8 mouse cellular contexts compared by ENCODE assay signal in the genomic region with DNA sequence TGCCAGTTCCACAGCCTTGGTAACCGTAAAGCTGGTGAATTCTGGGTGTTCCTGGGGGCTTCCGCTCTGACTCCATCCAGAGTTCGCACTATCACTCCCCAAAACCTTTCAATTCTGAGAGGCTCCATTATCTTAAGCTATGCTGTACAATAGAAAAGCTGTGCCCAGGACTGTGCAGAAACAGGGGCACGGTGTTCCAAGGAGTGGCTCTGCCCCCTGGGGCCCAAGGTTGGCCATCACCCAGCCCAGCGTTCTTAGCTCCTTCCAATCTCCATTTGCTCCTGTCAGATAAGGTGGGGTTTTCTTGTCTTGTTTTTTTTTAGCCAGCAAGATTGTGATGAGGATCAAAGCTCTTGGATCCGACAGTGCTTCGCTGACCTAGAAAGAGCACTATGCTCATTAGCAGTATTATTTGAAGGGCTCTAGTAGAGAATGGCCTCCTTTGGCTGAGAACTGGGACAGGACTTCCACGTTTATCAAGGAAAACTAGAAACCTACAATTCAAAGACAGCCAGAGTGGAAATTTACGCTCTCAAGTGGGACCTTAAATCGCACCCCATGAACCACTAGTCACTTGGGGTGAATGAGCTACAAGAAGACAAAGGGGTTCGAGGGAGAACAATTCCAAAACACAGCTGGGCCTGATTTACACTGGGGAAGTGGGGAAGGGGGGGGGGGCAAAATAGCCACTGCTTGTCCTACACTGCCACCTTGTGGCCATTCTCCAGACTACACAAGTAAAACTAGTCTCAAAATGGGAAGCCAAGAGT. TPM values are rescaled to one million over a fixed set of nuclear protein-coding genes. Genes with fewer than 3 reads are reported as not detected.
DNase-seq lines count a peak whose midpoint lies in the region; ATAC-seq and TF ChIP-seq lines count a peak whose summit lies in the region.

No protein-coding gene starts in this region.

- WGBS in cerebellum, adult 2 months, result 41% methylated on average over 11 of the region's 11 CpGs
- 46% methylated on average over 11 of the region's 11 CpGs for WGBS in forebrain, embryonic 12.5 days
- 51% methylated on average over 11 of the region's 11 CpGs for WGBS in kidney, embryonic 16.5 days
- WGBS in small intestine, adult 2 months, result 47% methylated on average over 11 of the region's 11 CpGs

- no peak overlapping the region for H3K9ac ChIP-seq in forebrain, embryonic 12.5 days
- H3K9ac ChIP-seq in kidney, embryonic 16.5 days (replicated peaks; ENCODE audit: low read length), result 0 out of 2 replicates have a peak overlapping the region, but pooled peaks have one; percentile 1

- peak; percentile 47; the same call in 1 of the 2 replicates for TF ChIP-seq CTCF in cerebellum, adult 2 months (IDR thresholded peaks at IDR 0.05; ENCODE audit: borderline replicate concordance, insufficient read depth, low read depth, low read length)
- TF ChIP-seq CTCF in small intestine, adult 2 months (IDR thresholded peaks at IDR 0.05; ENCODE audit: extremely low read depth, insufficient read length, insufficient replicate concordance, low read depth, low read length), result peak; percentile 61; the same call in 1 of the 2 replicates

- ATAC-seq in forebrain, embryonic 12.5 days (ENCODE audit: low FRiP score), result peak; percentile 53; the same call in 1 of the 2 replicates
- no peak for ATAC-seq in kidney, embryonic 16.5 days (ENCODE audit: low FRiP score, low TSS enrichment)

- TF ChIP-seq POLR2A in cerebellum, adult 2 months (IDR thresholded peaks at IDR 0.05; ENCODE audit: borderline replicate concordance, insufficient read depth, low read length), result no peak
- no peak for TF ChIP-seq POLR2A in small intestine, adult 2 months (IDR thresholded peaks at IDR 0.05; ENCODE audit: low read depth, low read length)

- peak in 1 of 2 experiments; percentile 30 for DNase-seq in cerebellum, adult 2 months
- no peak for DNase-seq in cerebellum, adult 11 months
- DNase-seq in urinary bladder, postnatal 25 days (ENCODE audit: low spot score), result peak; percentile 52
- no peak for DNase-seq in urinary bladder, postnatal 10 days (ENCODE audit: low spot score)
- peak; percentile 66 for DNase-seq in lung, postnatal 10 days

- no peak overlapping the region for H3K4me3 ChIP-seq in cerebellum, adult 2 months (replicated peaks; ENCODE audit: insufficient read depth, low read depth, low read length)
- no peak overlapping the region for H3K4me3 ChIP-seq in forebrain, embryonic 12.5 days (replicated peaks)
- H3K4me3 ChIP-seq in kidney, embryonic 16.5 days (ENCODE audit: low read length), result no peak overlapping the region
- no peak overlapping the region for H3K4me3 ChIP-seq in small intestine, adult 2 months (ENCODE audit: low read depth, low read length)

- no peaks in the 10 kb centered on the region for H3K27me3 ChIP-seq in cerebellum, adult 2 months (ENCODE audit: control insufficient read depth, insufficient read depth, low read length)
- no peaks in the 10 kb centered on the region for H3K27me3 ChIP-seq in forebrain, embryonic 12.5 days
- no peaks in the 10 kb centered on the region for H3K27me3 ChIP-seq in kidney, embryonic 16.5 days (ENCODE audit: insufficient read depth, low read length)
- no peaks in the 10 kb centered on the region for H3K27me3 ChIP-seq in small intestine, adult 2 months (ENCODE audit: control insufficient read depth, insufficient read depth, low read length)

- no peaks in the 10 kb centered on the region for H3K9me3 ChIP-seq in forebrain, embryonic 12.5 days
- H3K9me3 ChIP-seq in kidney, embryonic 16.5 days (ENCODE audit: low read length), result no peaks in the 10 kb centered on the region

- H3K27ac ChIP-seq in cerebellum, adult 2 months (ENCODE audit: insufficient read depth, low read length), result no peak overlapping the region
- H3K27ac ChIP-seq in forebrain, embryonic 12.5 days, result no peak overlapping the region
- H3K27ac ChIP-seq in kidney, embryonic 16.5 days (ENCODE audit: low read length), result no peak overlapping the region
- H3K27ac ChIP-seq in small intestine, adult 2 months (ENCODE audit: insufficient read depth, low read depth, low read length), result no peak overlapping the region

- no peaks in the 10 kb centered on the region for H3K36me3 ChIP-seq in forebrain, embryonic 12.5 days (replicated peaks)
- no peaks in the 10 kb centered on the region for H3K36me3 ChIP-seq in kidney, embryonic 16.5 days (ENCODE audit: insufficient read depth, low read length)
- H3K36me3 ChIP-seq in small intestine, adult 2 months (ENCODE audit: control insufficient read depth, insufficient read depth, low read length), result no peaks in the 10 kb centered on the region

- H3K4me2 ChIP-seq in forebrain, embryonic 12.5 days, result no peak overlapping the region
- H3K4me2 ChIP-seq in kidney, embryonic 16.5 days (replicated peaks; ENCODE audit: low read depth, low read length), result no peak overlapping the region

- no peaks in the 10 kb centered on the region for H3K4me1 ChIP-seq in cerebellum, adult 2 months (ENCODE audit: control insufficient read depth, insufficient read depth, low read length)
- no peaks in the 10 kb centered on the region for H3K4me1 ChIP-seq in forebrain, embryonic 12.5 days
- no peaks in the 10 kb centered on the region for H3K4me1 ChIP-seq in kidney, embryonic 16.5 days (ENCODE audit: insufficient read depth, low read length)
- no peaks in the 10 kb centered on the region for H3K4me1 ChIP-seq in small intestine, adult 2 months (ENCODE audit: control insufficient read depth, insufficient read depth, insufficient read length, low read length)

RNA-seq across cellular contexts. Expression of gene Rtp2, which starts 21.2 kb away (rescaled TPM):
- not detected in 2 replicates for polyA plus RNA-seq in cerebellum, adult 2 months (2012; rRNA removed)
- 0.29 and 0.83 TPM in 2 replicates for polyA plus RNA-seq in forebrain, embryonic 12.5 days (2016; fragmentation: Nextera tagmentation; extraction: Ambion mirVana)
- polyA plus RNA-seq in kidney, embryonic 16.5 days (2015; fragmentation: Nextera tagmentation; extraction: Ambion mirVana), result not detected in 2 replicates
- not detected in 2 replicates for polyA plus RNA-seq in small intestine, adult 2 months (2012; rRNA removed)

RNA-seq across cellular contexts. Expression of gene Gm37419, which starts 34.9 kb away (rescaled TPM):
- polyA plus RNA-seq in cerebellum, adult 2 months (2012; rRNA removed), result not detected in 2 replicates
- not detected in 2 replicates for polyA plus RNA-seq in forebrain, embryonic 12.5 days (2016; fragmentation: Nextera tagmentation; extraction: Ambion mirVana)
- polyA plus RNA-seq in kidney, embryonic 16.5 days (2015; fragmentation: Nextera tagmentation; extraction: Ambion mirVana), result not detected in 2 replicates
- not detected in 2 replicates for polyA plus RNA-seq in small intestine, adult 2 months (2012; rRNA removed)

RNA-seq across cellular contexts. Expression of gene Bcl6, which starts 35.3 kb away (rescaled TPM):
- 30.8 and 41.3 TPM in 2 replicates for polyA plus RNA-seq in cerebellum, adult 2 months (2012; rRNA removed)
- 0.40 and 0.42 TPM in 2 replicates for polyA plus RNA-seq in forebrain, embryonic 12.5 days (2016; fragmentation: Nextera tagmentation; extraction: Ambion mirVana)
- 0.84 and 0.94 TPM in 2 replicates for polyA plus RNA-seq in kidney, embryonic 16.5 days (2015; fragmentation: Nextera tagmentation; extraction: Ambion mirVana)
- polyA plus RNA-seq in small intestine, adult 2 months (2012; rRNA removed), result 4.1 and 12.2 TPM in 2 replicates

Comparison
In these comparisons a context has a peak if more than half of its experiments do, and no peak if none do; other contexts are left out.
1. DNase-seq: peak in urinary bladder, postnatal 25 days (single experiment) and lung, postnatal 10 days (single experiment); none in cerebellum, adult 11 months (single experiment) and urinary bladder, postnatal 10 days (single experiment).